Comparison of ENCODE assay signal across 8 mouse cellular contexts in the genomic region with DNA sequence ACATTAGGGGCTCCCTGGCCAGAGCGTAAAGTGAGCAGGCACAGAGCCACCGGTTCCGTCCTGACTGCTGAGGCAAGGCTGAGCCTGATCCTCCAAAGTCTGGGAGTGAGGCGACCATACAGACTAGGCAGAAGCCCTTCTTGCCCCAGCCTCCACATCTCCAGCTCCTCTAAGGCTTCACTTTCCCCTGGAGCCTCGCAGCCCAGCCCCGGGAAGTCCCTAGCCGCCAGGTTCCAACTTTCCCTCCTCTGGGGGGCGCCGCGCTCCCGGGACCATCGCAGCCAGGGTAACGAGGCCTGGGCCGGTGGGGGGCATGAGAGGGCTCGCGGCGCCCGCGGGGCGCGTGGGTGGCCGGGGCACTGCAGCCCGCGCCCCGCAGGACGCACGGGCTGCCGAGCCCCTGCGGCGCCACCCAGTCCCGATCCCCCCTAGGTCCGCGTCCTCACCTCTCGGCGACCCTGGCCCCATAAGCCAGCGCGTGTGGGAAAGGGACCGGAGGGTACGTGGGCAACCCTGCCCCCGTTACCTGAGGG. TPM values are rescaled to one million over a fixed set of nuclear protein-coding genes. Genes with fewer than 3 reads are reported as not detected.
A peak's percentile ranks its signal among the peaks of the same experiment; 100 is the strongest.
DNase-seq lines count a peak whose midpoint lies in the region; ATAC-seq lines count a peak whose summit lies in the region.

No protein-coding gene starts in this region.

- no peaks in the 10 kb centered on the region for H3K36me3 ChIP-seq in intestine, embryonic 15.5 days

- H3K4me1 ChIP-seq in intestine, embryonic 15.5 days (replicated peaks): peaks cover 4% of the 10 kb centered on the region

- peak; percentile 76 for ATAC-seq in intestine, embryonic 15.5 days
- ATAC-seq in megakaryocyte-erythroid progenitor cell, adult 5-6 weeks (replicated peaks; ENCODE audit: low FRiP score, low TSS enrichment, poor library complexity, severe bottlenecking): peak; percentile 24; the same call in 1 of the 2 replicates

- peak overlapping the region; percentile 95 for H3K27ac ChIP-seq in intestine, embryonic 15.5 days

- H3K4me3 ChIP-seq in intestine, embryonic 15.5 days (replicated peaks): peak overlapping the region; percentile 87

- H3K27me3 ChIP-seq in intestine, embryonic 15.5 days (replicated peaks): no peaks in the 10 kb centered on the region

- peak; percentile 92 for DNase-seq in adrenal gland, adult 2 months
- DNase-seq in embryo, embryonic 11 days: peak; percentile 86
- DNase-seq in gastrocnemius, postnatal 36 days: peak; percentile 80 to 82
- DNase-seq in left cerebral cortex, postnatal 25 days (ENCODE audit: low spot score in 2 of 2): peak; percentile 74 to 79
- DNase-seq in right cerebral cortex, postnatal 14 days: peak; percentile 84
- DNase-seq in urinary bladder, postnatal 25 days (ENCODE audit: low spot score): peak; percentile 82

- peak overlapping the region; percentile 65 for H3K4me2 ChIP-seq in intestine, embryonic 15.5 days (replicated peaks)

- H3K9ac ChIP-seq in intestine, embryonic 15.5 days: peak overlapping the region; percentile 89

- intact Hi-C loops in gastrocnemius, postnatal 36 days (cut with DNase I): loop anchor here (1.0 to 10.0 kb wide), 5 partner anchors 45 to 203 kb away; no protein-coding TSS in a partner anchor
- intact Hi-C loops in left cerebral cortex, postnatal 25 days (cut with DNase I): loop anchor here (1.0 to 5.0 kb wide), 4 partner anchors 89 to 205 kb away; no protein-coding TSS in a partner anchor

- WGBS in intestine, embryonic 15.5 days: under 1% methylated on average over 40 of the region's 40 CpGs

- H3K9me3 ChIP-seq in intestine, embryonic 15.5 days: no peaks in the 10 kb centered on the region

RNA-seq across cellular contexts. Expression of gene Peak1, which starts 0.4 kb away (rescaled TPM):
- 10 to 100 TPM; 38.9 to 46.4 TPM for total RNA-seq in adrenal gland, adult 2 months (2021)
- 9.2 and 10.7 TPM in 2 replicates for polyA plus RNA-seq in adrenal gland, adult 2 months (2012; rRNA removed)
- total RNA-seq in gastrocnemius, postnatal 36 days (2021): 10 to 100 TPM; 10.3 to 12.5 TPM
- polyA plus RNA-seq in intestine, embryonic 15.5 days (2015; fragmentation: Nextera tagmentation; extraction: Ambion mirVana): 10.1 and 12.6 TPM in 2 replicates
- total RNA-seq in left cerebral cortex, postnatal 25 days (2021): 10 to 100 TPM; 34.1 to 34.3 TPM
- 14.4 and 18.8 TPM in 2 replicates for total RNA-seq in megakaryocyte-erythroid progenitor cell, adult 5-6 weeks (2014; fragmentation: Nextera tagmentation)
- total RNA-seq in megakaryocyte-erythroid progenitor cell, adult 5-6 weeks (2017): 10.1 and 14.1 TPM in 2 replicates

RNA-seq across cellular contexts. Expression of gene Hmg20a, which starts 0.9 kb away (rescaled TPM):
- total RNA-seq in adrenal gland, adult 2 months (2021): 10 to 100 TPM; 39.3 to 40.9 TPM
- polyA plus RNA-seq in adrenal gland, adult 2 months (2012; rRNA removed): 19.1 and 23.9 TPM in 2 replicates
- 10 to 100 TPM; 11.8 to 13.1 TPM for total RNA-seq in gastrocnemius, postnatal 36 days (2021)
- polyA plus RNA-seq in intestine, embryonic 15.5 days (2015; fragmentation: Nextera tagmentation; extraction: Ambion mirVana): 42.7 and 43.0 TPM in 2 replicates
- 10 to 100 TPM; 62.3 to 64.5 TPM for total RNA-seq in left cerebral cortex, postnatal 25 days (2021)
- total RNA-seq in megakaryocyte-erythroid progenitor cell, adult 5-6 weeks (2014; fragmentation: Nextera tagmentation): 29.9 and 41.5 TPM in 2 replicates
- total RNA-seq in megakaryocyte-erythroid progenitor cell, adult 5-6 weeks (2017): 24.1 and 25.0 TPM in 2 replicates

Comparison
In these comparisons a context has a peak if more than half of its experiments do, and no peak if none do; other contexts are left out.
1. Peak in every context shown above with its lines: DNase-seq, ATAC-seq, H3K4me3 ChIP-seq and H3K27ac ChIP-seq.